Mouse (Mus musculus): ENCODE measurements around the gene Rgma. TPM values are rescaled to one million over a fixed set of nuclear protein-coding genes. Genes with fewer than 3 reads are reported as not detected.
A peak's percentile ranks its signal among the peaks of the same experiment; 100 is the strongest.

Rgma gene
- polyA plus RNA-seq, 1 experiment from 2014 or later = 0.55 TPM

GRCm38 (mm10) chr7:73392359-73392758 is 17.1 kb downstream of the Rgma start:
- Histone ChIP-seq H3K4me2 (peak overlapping the region; percentile 58), H3K36me3 (no peaks in the 10 kb centered on the region), H3K4me3 (peak overlapping the region; percentile 43), H3K9me3 (replicated peaks) (no peaks in the 10 kb centered on the region), H3K27ac (no peak overlapping the region), H3K9ac (no peak overlapping the region), H3K27me3 (replicated peaks) (peaks cover 96% of the 10 kb centered on the region), H3K4me1 (no peaks in the 10 kb centered on the region)
- no peak for ATAC-seq
- 4% methylated on average over 9 of the region's 9 CpGs for WGBS (ENCODE audit: insufficient replicate concordance)

- no peaks in the 10 kb centered on the region for H3K36me3 ChIP-seq
- H3K9ac ChIP-seq = no peak overlapping the region
- H3K4me2 ChIP-seq = no peak overlapping the region
- H3K27ac ChIP-seq = no peak overlapping the region
- H3K27me3 ChIP-seq (replicated peaks) = peaks cover 96% of the 10 kb centered on the region
- ATAC-seq = no peak
- no peak overlapping the region for H3K4me3 ChIP-seq
- H3K9me3 ChIP-seq (replicated peaks) = no peaks in the 10 kb centered on the region
- H3K4me1 ChIP-seq = peaks cover 3% of the 10 kb centered on the region; the same call in 1 of the 2 replicates
- 45% methylated on average over 9 of the region's 9 CpGs for WGBS (ENCODE audit: insufficient replicate concordance)
Observed at GRCm38 (mm10) chr7:73393307-73394012, 18.2 kb downstream of the Rgma start.

- no peaks in the 10 kb centered on the region for H3K36me3 ChIP-seq
- no peak overlapping the region for H3K4me3 ChIP-seq
- H3K4me1 ChIP-seq = peaks cover 8% of the 10 kb centered on the region
- ATAC-seq = no peak
- H3K9ac ChIP-seq = no peak overlapping the region
- H3K27me3 ChIP-seq (replicated peaks) = peaks cover 96% of the 10 kb centered on the region
- no peaks in the 10 kb centered on the region for H3K9me3 ChIP-seq (replicated peaks)
- 57% methylated on average over 4 of the region's 4 CpGs for WGBS (ENCODE audit: insufficient replicate concordance)
- H3K4me2 ChIP-seq = no peak overlapping the region
- no peak overlapping the region for H3K27ac ChIP-seq
Observed at GRCm38 (mm10) chr7:73394013-73394409, 18.7 kb downstream of the Rgma start.

GRCm38 (mm10) chr7:73398319-73398718 is 23.0 kb downstream of the Rgma start:
- Histone ChIP-seq H3K4me1 (peaks cover 13% of the 10 kb centered on the region), H3K4me2 (peak overlapping the region; percentile 37), H3K36me3 (no peaks in the 10 kb centered on the region), H3K9ac (no peak overlapping the region), H3K27me3 (replicated peaks) (peaks cover 88% of the 10 kb centered on the region), H3K27ac (no peak overlapping the region), H3K4me3 (no peak overlapping the region), H3K9me3 (replicated peaks) (no peaks in the 10 kb centered on the region)
- WGBS (ENCODE audit: insufficient replicate concordance) = 4% methylated on average over 11 of the region's 11 CpGs
- peak; percentile 47; the same call in 1 of the 2 replicates for ATAC-seq

- Histone ChIP-seq H3K27ac (no peak overlapping the region), H3K27me3 (replicated peaks) (peaks cover 82% of the 10 kb centered on the region), H3K36me3 (no peaks in the 10 kb centered on the region), H3K9ac (no peak overlapping the region), H3K9me3 (replicated peaks) (no peaks in the 10 kb centered on the region), H3K4me3 (peak overlapping the region; percentile 23; the same call in 1 of the 2 replicates), H3K4me2 (peak overlapping the region; percentile 55), H3K4me1 (peaks cover 13% of the 10 kb centered on the region)
- no peak for ATAC-seq
- 6% methylated on average over 19 of the region's 19 CpGs for WGBS (ENCODE audit: insufficient replicate concordance)
Observed at GRCm38 (mm10) chr7:73398806-73399442, 23.6 kb downstream of the Rgma start.

GRCm38 (mm10) chr7:73399501-73400044 is 24.3 kb downstream of the Rgma start:
- Histone ChIP-seq H3K4me2 (peak overlapping the region; percentile 55), H3K27me3 (replicated peaks) (peaks cover 75% of the 10 kb centered on the region), H3K36me3 (no peaks in the 10 kb centered on the region), H3K27ac (no peak overlapping the region), H3K9ac (no peak overlapping the region), H3K9me3 (replicated peaks) (no peaks in the 10 kb centered on the region), H3K4me1 (peaks cover 13% of the 10 kb centered on the region), H3K4me3 (peak overlapping the region; percentile 23)
- no peak for ATAC-seq
- WGBS (ENCODE audit: insufficient replicate concordance) = 7% methylated on average over 19 of the region's 19 CpGs

GRCm38 (mm10) chr7:73400051-73400916 is 25.0 kb downstream of the Rgma start:
- no peak overlapping the region for H3K27ac ChIP-seq
- 0 out of 2 replicates have a peak overlapping the region, but pooled peaks have one; percentile 23 for H3K4me3 ChIP-seq
- peaks cover 68% of the 10 kb centered on the region for H3K27me3 ChIP-seq (replicated peaks)
- 13% methylated on average over 20 of the region's 20 CpGs for WGBS (ENCODE audit: insufficient replicate concordance)
- H3K36me3 ChIP-seq = no peaks in the 10 kb centered on the region
- no peak overlapping the region for H3K9ac ChIP-seq
- no peaks in the 10 kb centered on the region for H3K9me3 ChIP-seq (replicated peaks)
- peaks cover 13% of the 10 kb centered on the region for H3K4me1 ChIP-seq
- peak overlapping the region; percentile 55 for H3K4me2 ChIP-seq
- ATAC-seq = no peak

- WGBS (ENCODE audit: insufficient replicate concordance) = 56% methylated on average over 2 of the region's 2 CpGs
- Histone ChIP-seq H3K36me3 (no peaks in the 10 kb centered on the region), H3K27ac (no peak overlapping the region), H3K4me2 (no peak overlapping the region), H3K4me1 (peaks cover 13% of the 10 kb centered on the region), H3K4me3 (no peak overlapping the region), H3K9ac (no peak overlapping the region), H3K27me3 (replicated peaks) (peaks cover 54% of the 10 kb centered on the region), H3K9me3 (replicated peaks) (no peaks in the 10 kb centered on the region)
- ATAC-seq = no peak
Observed at GRCm38 (mm10) chr7:73402106-73402505, 26.8 kb downstream of the Rgma start.

GRCm38 (mm10) chr7:73402671-73403070 is 27.4 kb downstream of the Rgma start:
- no peak for ATAC-seq
- H3K27ac ChIP-seq = no peak overlapping the region
- no peak overlapping the region for H3K9ac ChIP-seq
- H3K27me3 ChIP-seq (replicated peaks) = peaks cover 48% of the 10 kb centered on the region
- 45% methylated on average over 1 of the region's 1 CpGs for WGBS (ENCODE audit: insufficient replicate concordance)
- H3K4me3 ChIP-seq = no peak overlapping the region
- no peaks in the 10 kb centered on the region for H3K9me3 ChIP-seq (replicated peaks)
- H3K4me2 ChIP-seq = no peak overlapping the region
- H3K4me1 ChIP-seq = peaks cover 13% of the 10 kb centered on the region
- H3K36me3 ChIP-seq = no peaks in the 10 kb centered on the region

- Histone ChIP-seq H3K27ac (no peak overlapping the region), H3K4me1 (peaks cover 10% of the 10 kb centered on the region), H3K4me3 (no peak overlapping the region), H3K9ac (no peak overlapping the region), H3K9me3 (replicated peaks) (no peaks in the 10 kb centered on the region), H3K36me3 (no peaks in the 10 kb centered on the region), H3K4me2 (no peak overlapping the region), H3K27me3 (replicated peaks) (peaks cover 40% of the 10 kb centered on the region)
- no peak for ATAC-seq
- WGBS (ENCODE audit: insufficient replicate concordance) = 33% methylated on average over 3 of the region's 3 CpGs
Observed at GRCm38 (mm10) chr7:73403538-73403937, 28.2 kb downstream of the Rgma start.

GRCm38 (mm10) chr7:73405550-73405949 is 30.2 kb downstream of the Rgma start:
- Histone ChIP-seq H3K4me2 (no peak overlapping the region), H3K4me3 (no peak overlapping the region), H3K9ac (no peak overlapping the region), H3K36me3 (no peaks in the 10 kb centered on the region), H3K9me3 (replicated peaks) (no peaks in the 10 kb centered on the region), H3K4me1 (no peaks in the 10 kb centered on the region), H3K27me3 (replicated peaks) (peaks cover 20% of the 10 kb centered on the region), H3K27ac (no peak overlapping the region)
- WGBS (ENCODE audit: insufficient replicate concordance) = 76% methylated on average over 11 of the region's 11 CpGs
- no peak for ATAC-seq

Data from liver, embryonic 12.5 days (tissue).